Mouse (Mus musculus) testis, adult 2 months (tissue): Measurements from ENCODE around the gene Gramd1b. TPM values are rescaled to one million over a fixed set of nuclear protein-coding genes. Genes with fewer than 3 reads are reported as not detected.

ENCODE experiments used
- H3K27ac ChIP-seq: fragments of 200-500 bp; 2 replicates; pipeline ENCODE4 v1.5.1; 2012; ENCODE audit warnings: low read depth, low read length; ENCODE audit not compliant: control insufficient read depth, insufficient read depth
- H3K27me3 ChIP-seq: fragments of 200-500 bp; 2 replicates; pipeline ENCODE4 v1.6.1; 2012; ENCODE audit warnings: mild to moderate bottlenecking, low read length, moderate library complexity; ENCODE audit not compliant: control insufficient read depth, insufficient read depth
- H3K36me3 ChIP-seq: fragments of 200-500 bp; 2 replicates; pipeline ENCODE4 v1.6.1; 2012; ENCODE audit warnings: mild to moderate bottlenecking, low read length; ENCODE audit not compliant: control insufficient read depth, insufficient read depth
- H3K4me1 ChIP-seq: fragments of 200-500 bp; 2 replicates; pipeline ENCODE4 v1.6.1; 2012; ENCODE audit warnings: low read length; ENCODE audit not compliant: control insufficient read depth, insufficient read depth
- H3K4me3 ChIP-seq: fragments of 200-500 bp; 2 replicates; pipeline ENCODE4 v1.5.1; 2012; ENCODE audit warnings: low read depth, mild to moderate bottlenecking, low read length, moderate library complexity, mixed read lengths; ENCODE audit not compliant: control insufficient read depth
- CTCF ChIP-seq: fragments of 200-500 bp; IDR thresholded peaks from 2 replicates; pipeline ENCODE4 v1.5.1; 2012; ENCODE audit warnings: low read depth, mild to moderate bottlenecking, inconsistent platforms, low read length, moderate library complexity; ENCODE audit not compliant: control insufficient read depth, insufficient read depth, insufficient replicate concordance
- POLR2A ChIP-seq: fragments of 200-500 bp; IDR thresholded peaks from 2 replicates; pipeline ENCODE4 v1.6.1; 2012; ENCODE audit warnings: low read depth, mild to moderate bottlenecking, inconsistent platforms, low read length, moderate library complexity; ENCODE audit not compliant: control insufficient read depth
- polyA plus RNA-seq: library from polyadenylated mRNA; depleted of rRNA; stranded (reverse); fragments of >200 nt; gene quantifications from 2 replicates; pipeline ENCODE4 v1.2.3, GENCODE M21; 2012

The Gramd1b gene
- polyA plus RNA-seq, 1 experiment, result 143 TPM

- Histone ChIP-seq H3K27me3 (no peaks in the 10 kb centered on the region), H3K27ac (no peak overlapping the region), H3K36me3 (no peaks in the 10 kb centered on the region), H3K4me1 (no peaks in the 10 kb centered on the region), H3K4me3 (no peak overlapping the region)
- no peak for TF ChIP-seq CTCF
- no peak for TF ChIP-seq POLR2A
These were observed 65.6 kb downstream of the Gramd1b start for GRCm38 (mm10) chr9:40465596-40465995.

- Histone ChIP-seq H3K36me3 (no peaks in the 10 kb centered on the region), H3K4me3 (no peak overlapping the region), H3K4me1 (no peaks in the 10 kb centered on the region), H3K27me3 (no peaks in the 10 kb centered on the region), H3K27ac (no peak overlapping the region)
- TF ChIP-seq POLR2A, result no peak
- TF ChIP-seq CTCF, result no peak
These were observed 68.8 kb downstream of the Gramd1b start for GRCm38 (mm10) chr9:40462401-40462800.

- H3K27ac ChIP-seq, result no peak overlapping the region
These were observed 70.4 kb downstream of the Gramd1b start for GRCm38 (mm10) chr9:40460781-40461180.

GRCm38 (mm10) chr9:40459304-40460280 is 71.6 kb downstream of the Gramd1b start:
- Histone ChIP-seq H3K4me3 (no peak overlapping the region), H3K27me3 (no peaks in the 10 kb centered on the region; the same call in 1 of the 2 replicates), H3K4me1 (peaks cover 12% of the 10 kb centered on the region), H3K27ac (peak overlapping the region; percentile 69), H3K36me3 (no peaks in the 10 kb centered on the region)
- TF ChIP-seq CTCF (no peak), POLR2A (no peak)

More at GRCm38 (mm10) chr9:40460781-40461180, 70.4 kb downstream of the Gramd1b start:
- TF ChIP-seq POLR2A, result no peak
- no peak for TF ChIP-seq CTCF
- Histone ChIP-seq H3K4me3 (no peak overlapping the region), H3K4me1 (peaks cover 5% of the 10 kb centered on the region; the same call in 1 of the 2 replicates), H3K27me3 (no peaks in the 10 kb centered on the region; the same call in 1 of the 2 replicates), H3K36me3 (no peaks in the 10 kb centered on the region)

- Histone ChIP-seq H3K27me3 (no peaks in the 10 kb centered on the region; the same call in 1 of the 2 replicates), H3K36me3 (no peaks in the 10 kb centered on the region), H3K27ac (peak overlapping the region; percentile 51), H3K4me3 (no peak overlapping the region), H3K4me1 (peaks cover 12% of the 10 kb centered on the region)
- TF ChIP-seq CTCF, result no peak
- TF ChIP-seq POLR2A, result no peak
These were observed 72.5 kb downstream of the Gramd1b start for GRCm38 (mm10) chr9:40458559-40459303.

- Histone ChIP-seq H3K27me3 (no peaks in the 10 kb centered on the region; the same call in 1 of the 2 replicates), H3K4me3 (no peak overlapping the region), H3K4me1 (peaks cover 12% of the 10 kb centered on the region), H3K27ac (no peak overlapping the region), H3K36me3 (no peaks in the 10 kb centered on the region)
- TF ChIP-seq CTCF (no peak), POLR2A (no peak)
These were observed 73.7 kb downstream of the Gramd1b start for GRCm38 (mm10) chr9:40457448-40457847.

GRCm38 (mm10) chr9:40456191-40456590 is 75.0 kb downstream of the Gramd1b start:
- TF ChIP-seq POLR2A, result peak; percentile 37
- TF ChIP-seq CTCF, result no peak
- Histone ChIP-seq H3K36me3 (no peaks in the 10 kb centered on the region), H3K27me3 (no peaks in the 10 kb centered on the region; the same call in 1 of the 2 replicates), H3K4me3 (peak overlapping the region; percentile 80), H3K27ac (peak overlapping the region; percentile 73), H3K4me1 (peaks cover 12% of the 10 kb centered on the region)
